Mouse (Mus musculus) liver, adult 2 months (tissue): ENCODE measurements at regions not wholly inside any gene's neighbourhood (a gene's known extent, or its start where the extent isn't known, plus 50 kb on each side); places are given as distances from the start of the nearest gene placed in this dataset.
A peak's percentile ranks its signal among the peaks of the same experiment; 100 is the strongest.

Experiments used
- DNase-seq: peaks from one replicate; pipeline ENCODE4 v3.0.0-alpha.2; 2011; ENCODE audit warnings: low read depth, low spot score; ENCODE audit errors: extremely low read depth
- H3K27ac ChIP-seq: fragments of 200-500 bp; replicated peaks from 2 replicates; pipeline ENCODE4 v1.5.1; 2012; ENCODE audit warnings: low read depth, mild to moderate bottlenecking, control low read depth, inconsistent platforms, low read length; ENCODE audit not compliant: insufficient read depth
- H3K27me3 ChIP-seq: fragments of 200-500 bp; 2 replicates; pipeline ENCODE4 v1.6.1; 2012; ENCODE audit warnings: mild to moderate bottlenecking, moderate library complexity, low read length, inconsistent platforms; ENCODE audit not compliant: control insufficient read depth, insufficient read depth
- H3K36me3 ChIP-seq: fragments of 200-500 bp; 2 replicates; pipeline ENCODE4 v1.6.1; 2012; ENCODE audit warnings: low read length, inconsistent platforms; ENCODE audit not compliant: control insufficient read depth, insufficient read depth
- H3K4me1 ChIP-seq: fragments of 200-500 bp; 2 replicates; pipeline ENCODE4 v1.6.1; 2011; ENCODE audit warnings: low read length; ENCODE audit not compliant: control insufficient read depth, insufficient read depth
- H3K4me3 ChIP-seq: fragments of 200-500 bp; 2 replicates; pipeline ENCODE4 v1.5.1; 2011; ENCODE audit warnings: low read depth, mild to moderate bottlenecking, control low read depth, low read length, moderate library complexity; ENCODE audit not compliant: insufficient read depth
- H3K79me2 ChIP-seq: fragments of 200-500 bp; 2 replicates; pipeline ENCODE4 v1.6.1; 2012; ENCODE audit warnings: inconsistent platforms, mild to moderate bottlenecking, low read length, moderate library complexity; ENCODE audit not compliant: control insufficient read depth, insufficient read depth
- H3K9ac ChIP-seq: fragments of 200-500 bp; 2 replicates; pipeline ENCODE4 v1.6.1; 2012; ENCODE audit warnings: low read depth, mild to moderate bottlenecking, control low read depth, inconsistent platforms, low read length
- CTCF ChIP-seq: fragments of 200-500 bp; IDR thresholded peaks from 2 replicates; pipeline ENCODE4 v1.5.1; 2011; ENCODE audit warnings: low read depth, low read length, control low read depth
- POLR2A ChIP-seq: fragments of 200-500 bp; IDR thresholded peaks from 2 replicates; pipeline ENCODE4 v1.6.1; 2011; ENCODE audit warnings: low read length, control low read depth; ENCODE audit not compliant: insufficient read depth; ENCODE audit errors: extremely low read depth
- WGBS: fragments of 180-500 bp; shearing (Covaris S2); methylation state at CpG from one replicate; pipeline ENCODE4 v1.1.7; 2018; 5-methylcytosine and 5-hydroxymethylcytosine counted together

DNA sequence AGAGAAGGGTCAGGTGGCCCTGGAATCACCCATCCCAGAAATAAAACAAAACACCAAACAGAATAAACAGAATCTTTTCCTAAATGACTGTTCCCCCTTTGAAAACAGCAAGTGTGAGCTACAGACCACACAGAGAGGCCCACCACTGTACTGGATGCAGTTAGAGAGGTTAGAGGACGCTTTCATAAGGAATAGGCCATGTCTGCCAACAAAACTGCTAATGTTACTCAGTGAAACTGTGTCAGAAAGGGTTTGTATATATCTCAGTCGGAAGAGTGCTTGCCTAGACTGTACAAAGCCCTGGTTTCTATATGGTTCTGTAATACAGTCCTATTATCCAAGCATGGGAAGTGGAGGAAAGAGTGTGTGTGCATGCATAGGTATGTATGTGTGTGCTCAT lies 71.8 kb upstream of the Vangl1 start:
- Histone ChIP-seq H3K27ac (no peak overlapping the region), H3K4me1 (no peaks in the 10 kb centered on the region), H3K9ac (no peak overlapping the region), H3K4me3 (no peak overlapping the region), H3K36me3 (no peaks in the 10 kb centered on the region), H3K79me2 (no peaks in the 10 kb centered on the region), H3K27me3 (no peaks in the 10 kb centered on the region)
- DNase-seq, result no peak
- 74% methylated on average over 2 of the region's 2 CpGs for WGBS
- TF ChIP-seq POLR2A, result no peak
- TF ChIP-seq CTCF, result no peak

GRCm38 (mm10) chr3:102275256-102276022 lies 70.9 kb upstream of the Vangl1 start:
- 67% methylated on average over 7 of the region's 7 CpGs for WGBS
- no peak for TF ChIP-seq CTCF
- DNase-seq, result peak; percentile 3
- Histone ChIP-seq H3K9ac (no peak overlapping the region), H3K79me2 (no peaks in the 10 kb centered on the region), H3K4me1 (no peaks in the 10 kb centered on the region), H3K4me3 (no peak overlapping the region), H3K27ac (no peak overlapping the region), H3K36me3 (no peaks in the 10 kb centered on the region), H3K27me3 (no peaks in the 10 kb centered on the region)

DNA sequence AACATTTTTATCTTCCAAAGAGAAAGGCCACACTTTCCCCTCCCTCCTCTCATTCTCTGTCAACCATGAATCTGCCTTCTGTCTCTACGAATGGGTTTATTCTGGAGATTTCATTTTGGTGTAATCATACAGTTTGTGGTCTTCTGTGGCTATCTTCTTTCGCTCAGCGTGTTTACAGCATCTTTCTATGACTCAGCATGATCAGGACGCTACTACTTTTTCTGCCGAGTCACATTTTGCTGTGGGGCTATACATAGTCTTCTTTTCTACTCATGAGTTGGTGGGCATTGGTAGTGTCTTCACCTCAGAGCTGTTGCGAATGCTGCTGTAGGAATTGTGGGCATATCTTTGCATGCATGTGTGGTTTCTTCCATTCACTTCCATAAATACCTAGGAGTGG lies 66.3 kb upstream of the Vangl1 start:
- Histone ChIP-seq H3K79me2 (no peaks in the 10 kb centered on the region), H3K4me3 (no peak overlapping the region), H3K36me3 (no peaks in the 10 kb centered on the region), H3K27me3 (no peaks in the 10 kb centered on the region), H3K9ac (no peak overlapping the region), H3K4me1 (no peaks in the 10 kb centered on the region), H3K27ac (no peak overlapping the region)
- WGBS, result 91% methylated on average over 6 of the region's 6 CpGs
- DNase-seq, result no peak
- TF ChIP-seq POLR2A, result no peak
- no peak for TF ChIP-seq CTCF

DNA sequence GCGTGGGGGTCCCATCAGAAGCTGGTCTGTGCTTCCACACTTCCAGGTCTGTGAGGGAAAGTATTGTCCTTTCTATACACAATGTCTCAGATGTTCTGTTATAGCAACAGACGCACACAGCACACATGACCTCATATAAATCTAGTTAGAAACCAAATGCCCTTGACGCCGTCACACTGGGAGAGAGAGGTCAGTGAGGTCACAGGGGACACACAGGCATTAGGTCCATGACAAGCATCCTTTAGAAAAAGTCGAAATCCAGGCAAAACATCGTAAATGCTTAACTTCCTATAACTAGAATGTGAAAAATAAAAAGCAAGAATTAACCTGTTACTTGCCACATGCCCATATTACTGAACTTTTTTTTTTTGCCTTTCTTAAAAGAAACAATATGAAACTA lies 65.8 kb upstream of the Vangl1 start:
- no peak for DNase-seq
- H3K27ac ChIP-seq, result no peak overlapping the region
- no peaks in the 10 kb centered on the region for H3K27me3 ChIP-seq
- H3K4me1 ChIP-seq, result no peaks in the 10 kb centered on the region
- H3K36me3 ChIP-seq, result no peaks in the 10 kb centered on the region
- no peak for TF ChIP-seq POLR2A
- no peak overlapping the region for H3K9ac ChIP-seq
- WGBS, result 70% methylated on average over 6 of the region's 6 CpGs
- H3K4me3 ChIP-seq, result no peak overlapping the region
- H3K79me2 ChIP-seq, result no peaks in the 10 kb centered on the region

- Histone ChIP-seq H3K9ac (no peak overlapping the region), H3K79me2 (no peaks in the 10 kb centered on the region), H3K4me3 (no peak overlapping the region), H3K27me3 (no peaks in the 10 kb centered on the region), H3K27ac (no peak overlapping the region), H3K36me3 (no peaks in the 10 kb centered on the region), H3K4me1 (no peaks in the 10 kb centered on the region)
- no peak for DNase-seq
- no peak for TF ChIP-seq CTCF
- TF ChIP-seq POLR2A, result no peak
- 66% methylated on average over 9 of the region's 9 CpGs for WGBS
These were observed 61.6 kb upstream of the Vangl1 start for GRCm38 (mm10) chr3:102266136-102266535.

GRCm38 (mm10) chr3:102265146-102265545 lies 60.7 kb upstream of the Vangl1 start:
- no peak overlapping the region for H3K27ac ChIP-seq
- no peaks in the 10 kb centered on the region for H3K79me2 ChIP-seq
- no peak for DNase-seq
- TF ChIP-seq POLR2A, result no peak
- TF ChIP-seq CTCF, result no peak
- no peak overlapping the region for H3K9ac ChIP-seq
- H3K4me3 ChIP-seq, result no peak overlapping the region
- no peaks in the 10 kb centered on the region for H3K36me3 ChIP-seq
- no peaks in the 10 kb centered on the region for H3K27me3 ChIP-seq
- 79% methylated on average over 7 of the region's 7 CpGs for WGBS
- H3K4me1 ChIP-seq, result no peaks in the 10 kb centered on the region
